Mouse (Mus musculus) kidney, embryonic 16.5 days (tissue): ENCODE results near the gene Gm5565. TPM values are rescaled to one million over a fixed set of nuclear protein-coding genes. Genes with fewer than 3 reads are reported as not detected.
"Not testable (repeated sequence)": the region's sequence is repeated elsewhere in the genome, so short reads cannot be mapped to it uniquely, and the experiment has no call there.

Experiments used
- ATAC-seq: fragments of 200-750 bp; cut with Nextera tagmentation; 2 replicates; pipeline ENCODE4 v1.8.0; 2017; ENCODE audit warnings: moderate TSS enrichment; ENCODE audit not compliant: low FRiP score, low TSS enrichment
- H3K27ac ChIP-seq: fragments of 300-500 bp; sonication (generic); 2 replicates; pipeline ENCODE4 v1.5.1; 2014; ENCODE audit warnings: low read length
- H3K27me3 ChIP-seq: fragments of 300-500 bp; sonication (generic); 2 replicates; pipeline ENCODE4 v1.6.1; 2014; ENCODE audit warnings: low read length, control low read depth, mixed read lengths; ENCODE audit not compliant: insufficient read depth
- H3K36me3 ChIP-seq: fragments of 300-500 bp; sonication (generic); 2 replicates; pipeline ENCODE4 v1.6.1; 2014; ENCODE audit warnings: low read length, control low read depth, mixed read lengths; ENCODE audit not compliant: insufficient read depth
- H3K4me1 ChIP-seq: fragments of 300-500 bp; sonication (generic); 2 replicates; pipeline ENCODE4 v1.6.1; 2014; ENCODE audit warnings: low read length, control low read depth, mixed read lengths; ENCODE audit not compliant: insufficient read depth
- H3K4me2 ChIP-seq: fragments of 300-500 bp; sonication (generic); replicated peaks from 2 replicates; pipeline ENCODE4 v1.6.1; 2014; ENCODE audit warnings: low read depth, low read length
- H3K4me3 ChIP-seq: fragments of 300-500 bp; sonication (generic); 2 replicates; pipeline ENCODE4 v1.5.1; 2014; ENCODE audit warnings: mild to moderate bottlenecking, low read length
- H3K9ac ChIP-seq: fragments of 300-500 bp; sonication (generic); replicated peaks from 2 replicates; pipeline ENCODE4 v1.6.1; 2014; ENCODE audit warnings: low read length
- H3K9me3 ChIP-seq: fragments of 300-500 bp; sonication (generic); 2 replicates; pipeline ENCODE4 v1.6.1; 2016; ENCODE audit warnings: low read length, control low read depth
- WGBS: fragments of 180-500 bp; shearing (Covaris S2); extraction: QIAGEN DNeasy Blood & Tissue Kit; methylation state at CpG from one replicate; pipeline ENCODE4 v1.1.7; 2014; 5-methylcytosine and 5-hydroxymethylcytosine counted together
- polyA plus RNA-seq: library from polyadenylated mRNA; unstranded; fragments of >200 nt; fragmentation: Nextera tagmentation; extraction: Ambion mirVana; gene quantifications from 2 replicates; pipeline ENCODE4 v1.2.1, GENCODE M21; 2015

The Gm5565 gene
- polyA plus RNA-seq, 1 experiment from 2014 or later, result not detected

DNA sequence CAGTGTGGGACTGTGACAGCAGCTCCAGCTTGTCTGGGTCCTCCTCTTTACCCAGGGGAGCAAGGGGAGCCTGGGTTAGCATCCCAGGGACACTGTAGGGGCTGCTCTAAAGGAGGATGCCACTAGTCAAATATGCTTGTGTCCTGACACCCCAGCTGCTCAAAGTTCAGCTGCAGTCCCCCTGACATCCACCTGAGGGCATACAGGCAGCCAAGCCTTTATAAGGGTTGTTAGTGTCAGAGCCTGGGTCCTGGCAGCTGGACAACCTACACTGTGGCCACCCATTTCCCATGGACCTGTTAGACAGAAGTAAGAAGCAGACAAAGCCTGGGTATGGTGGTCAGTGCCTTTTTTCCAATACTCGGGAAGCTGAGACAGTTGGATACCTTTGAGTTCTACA lies 27.8 kb upstream of the Gm5565 start:
- Histone ChIP-seq H3K4me3 (no peak overlapping the region), H3K4me1 (no peaks in the 10 kb centered on the region), H3K9ac (no peak overlapping the region), H3K4me2 (no peak overlapping the region), H3K36me3 (no peaks in the 10 kb centered on the region), H3K9me3 (no peaks in the 10 kb centered on the region), H3K27me3 (no peaks in the 10 kb centered on the region), H3K27ac (no peak overlapping the region)
- WGBS, result 91% methylated on average over 1 of the region's 1 CpGs
- no peak; the same call in 1 of the 2 replicates for ATAC-seq

- H3K9me3 ChIP-seq, H3K36me3 ChIP-seq, H3K27me3 ChIP-seq, H3K27ac ChIP-seq, H3K4me2 ChIP-seq, ATAC-seq, H3K4me1 ChIP-seq, H3K4me3 ChIP-seq, H3K9ac ChIP-seq: not testable (repeated sequence)
- 14% methylated on average over 5 of the region's 5 CpGs for WGBS
Observed at GRCm38 (mm10) chr5:146187441-146187840, 27.1 kb upstream of the Gm5565 start.

DNA sequence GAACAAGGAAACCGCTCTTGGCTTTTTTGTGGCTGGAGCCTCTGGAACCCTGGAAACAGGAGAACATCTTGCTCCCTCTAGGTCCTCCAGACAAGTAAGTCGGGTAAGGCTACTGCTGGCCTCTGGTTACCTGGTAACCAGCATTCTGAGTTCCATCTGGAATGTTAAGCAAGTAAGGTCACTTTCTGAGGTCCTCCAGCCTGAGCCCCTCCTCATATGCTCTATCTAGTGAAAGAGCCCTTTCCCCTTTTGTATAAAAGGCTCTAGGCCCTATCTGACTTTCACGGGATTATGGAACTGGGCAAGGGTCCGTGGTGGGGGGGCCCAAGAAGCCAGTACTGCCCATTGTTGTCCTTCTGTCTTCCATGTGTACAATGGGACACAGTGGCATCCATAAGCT lies 24.9 kb upstream of the Gm5565 start, which contains the start of gene 1700001J03Rik:
Gene 1700001J03Rik (minus strand): TSS at position 101 of the 400 bp plus-strand sequence.
- WGBS, result 76% methylated on average over 4 of the region's 4 CpGs
- ATAC-seq, H3K9ac ChIP-seq: not testable (repeated sequence)

DNA sequence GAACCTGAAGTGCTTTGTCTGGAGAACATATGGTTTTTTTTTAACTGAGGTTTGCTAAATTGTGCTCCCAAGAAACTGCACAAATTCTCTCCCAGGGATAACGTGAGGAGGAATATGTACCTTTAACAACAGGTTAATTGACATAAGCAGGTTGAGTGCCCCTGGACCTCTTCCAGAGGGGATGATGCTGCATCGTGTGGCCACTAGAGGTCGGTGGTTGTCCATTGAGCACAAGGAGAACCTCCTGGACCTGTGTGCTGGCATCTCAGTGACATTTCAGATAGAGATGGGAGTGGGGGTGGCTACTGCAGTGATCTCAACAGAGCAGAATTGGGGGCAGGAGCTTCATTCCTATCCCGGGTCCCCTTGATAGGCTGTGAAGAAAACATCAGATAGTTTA lies 12.4 kb upstream of the Gm5565 start:
- H3K9ac ChIP-seq, H3K9me3 ChIP-seq, H3K27ac ChIP-seq, H3K4me3 ChIP-seq, H3K4me2 ChIP-seq, H3K36me3 ChIP-seq, H3K27me3 ChIP-seq, ATAC-seq, H3K4me1 ChIP-seq: not testable (repeated sequence)
- WGBS, result 59% methylated on average over 4 of the region's 4 CpGs

More for the DNA sequence above, 24.9 kb upstream of the Gm5565 start, which contains the start of gene 1700001J03Rik:
- H3K36me3 ChIP-seq, H3K27me3 ChIP-seq, H3K4me1 ChIP-seq, H3K27ac ChIP-seq, H3K9me3 ChIP-seq, H3K4me3 ChIP-seq, H3K4me2 ChIP-seq: not testable (repeated sequence)

GRCm38 (mm10) chr5:146170621-146171020 lies 10.3 kb upstream of the Gm5565 start, which contains the start of gene Gm6309:
TSS of gene Gm6309 (minus strand) at chr5:146170721.
- H3K4me3 ChIP-seq, H3K27ac ChIP-seq, H3K4me2 ChIP-seq, ATAC-seq, H3K9me3 ChIP-seq, H3K27me3 ChIP-seq, H3K9ac ChIP-seq, H3K36me3 ChIP-seq, H3K4me1 ChIP-seq: not testable (repeated sequence)
- 84% methylated on average over 2 of the region's 2 CpGs for WGBS

DNA sequence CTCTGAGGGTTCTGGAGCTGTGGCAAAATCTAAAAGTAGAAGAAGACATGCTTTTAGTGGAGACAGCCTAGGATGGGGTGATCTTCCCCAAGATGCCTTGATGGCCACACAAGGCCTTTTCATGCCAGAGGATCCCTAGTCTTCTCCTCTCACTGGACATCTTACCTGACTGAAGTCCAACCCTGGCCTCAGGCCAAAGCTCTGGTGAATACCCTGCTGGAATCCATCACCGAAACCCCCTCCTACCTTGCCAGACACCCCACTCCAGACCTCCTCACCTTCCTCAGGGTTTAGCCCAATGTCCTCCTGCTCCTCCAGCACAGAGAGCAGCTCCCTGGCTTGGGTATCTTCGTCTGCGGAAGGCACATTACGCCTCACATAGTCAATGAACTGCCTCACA lies 2.0 kb downstream of the Gm5565 start:
- H3K9ac ChIP-seq, H3K27ac ChIP-seq, H3K4me2 ChIP-seq, H3K36me3 ChIP-seq, ATAC-seq, H3K9me3 ChIP-seq, H3K27me3 ChIP-seq, H3K4me1 ChIP-seq, H3K4me3 ChIP-seq: not testable (repeated sequence)
- 92% methylated on average over 4 of the region's 4 CpGs for WGBS

GRCm38 (mm10) chr5:146150454-146150853 lies 9.9 kb downstream of the Gm5565 start:
- H3K9me3 ChIP-seq, result peaks cover 2% of the 10 kb centered on the region; the same call in 1 of the 2 replicates
- H3K36me3 ChIP-seq, result no peaks in the 10 kb centered on the region
- no peak overlapping the region for H3K27ac ChIP-seq
- 69% methylated on average over 3 of the region's 3 CpGs for WGBS
- no peaks in the 10 kb centered on the region for H3K4me1 ChIP-seq
- H3K4me3 ChIP-seq, result no peak overlapping the region
- no peak overlapping the region for H3K9ac ChIP-seq
- H3K4me2 ChIP-seq, result no peak overlapping the region
- H3K27me3 ChIP-seq, result no peaks in the 10 kb centered on the region
- ATAC-seq, result no peak

GRCm38 (mm10) chr5:146147903-146148302 lies 12.4 kb downstream of the Gm5565 start:
- no peak overlapping the region for H3K4me2 ChIP-seq
- 53% methylated on average over 2 of the region's 2 CpGs for WGBS

More at GRCm38 (mm10) chr5:146147903-146148302, 12.4 kb downstream of the Gm5565 start:
- Histone ChIP-seq H3K4me3 (no peak overlapping the region), H3K27me3 (no peaks in the 10 kb centered on the region), H3K36me3 (no peaks in the 10 kb centered on the region), H3K9ac (no peak overlapping the region), H3K4me1 (no peaks in the 10 kb centered on the region), H3K9me3 (peaks cover 2% of the 10 kb centered on the region; the same call in 1 of the 2 replicates), H3K27ac (no peak overlapping the region)
- no peak for ATAC-seq

Other genes with a start within 250 kb of the Gm5565 start
- gene Cyp3a25, start 150.9 kb downstream of the Gm5565 start, polyA plus RNA-seq, result not detected in 2 replicates
- gene Cyp3a59, start 81.3 kb downstream of the Gm5565 start, polyA plus RNA-seq, result not detected in 2 replicates
- not detected in 2 replicates for gene Gm6309, start 10.2 kb upstream of the Gm5565 start, polyA plus RNA-seq
- gene 1700001J03Rik, start 24.8 kb upstream of the Gm5565 start, polyA plus RNA-seq, result 0.21 and 0.28 TPM in 2 replicates
- 71.2 and 71.9 TPM in 2 replicates for gene Rnf6, start 61.0 kb upstream of the Gm5565 start, polyA plus RNA-seq
- gene Cdk8, start 70.7 kb upstream of the Gm5565 start, polyA plus RNA-seq, result 11.4 and 12.4 TPM in 2 replicates
- 3.0 and 3.5 TPM in 2 replicates for gene Wasf3, start 224.4 kb upstream of the Gm5565 start, polyA plus RNA-seq